Mouse (Mus musculus) layer of hippocampus, adult 9-11 months (tissue): ENCODE measurements around the gene Kcnip3.

Experiments
- DNase-seq: peaks from one replicate; pipeline ENCODE4 v3.0.0; 2022

Kcnip3 gene

DNA sequence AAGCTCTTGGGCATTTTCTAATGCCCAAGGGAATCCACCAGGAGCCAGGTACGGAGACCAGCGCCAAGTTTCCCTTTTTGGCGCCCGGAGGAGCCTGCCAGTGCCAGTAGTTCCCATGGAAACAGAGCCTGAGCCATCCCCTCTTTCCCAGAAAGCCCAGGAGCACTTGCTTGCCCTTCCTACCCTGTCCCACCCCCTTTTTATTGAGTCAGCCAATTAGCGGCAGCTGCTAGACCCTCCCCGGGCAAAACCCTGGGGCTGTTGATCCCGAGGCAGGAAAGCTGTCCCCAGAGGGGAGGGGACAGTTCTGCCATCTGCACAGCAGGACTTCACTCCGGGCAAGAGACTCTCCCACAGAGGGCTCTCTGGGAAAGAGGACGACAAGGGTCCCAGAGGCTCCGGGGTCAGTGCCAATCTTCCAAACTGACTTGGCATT is at the start of gene Kcnip3:
TSS of gene Kcnip3 (minus strand) at position 89 of the 436 bp plus-strand sequence.
- peak; percentile 85 for DNase-seq

DNA sequence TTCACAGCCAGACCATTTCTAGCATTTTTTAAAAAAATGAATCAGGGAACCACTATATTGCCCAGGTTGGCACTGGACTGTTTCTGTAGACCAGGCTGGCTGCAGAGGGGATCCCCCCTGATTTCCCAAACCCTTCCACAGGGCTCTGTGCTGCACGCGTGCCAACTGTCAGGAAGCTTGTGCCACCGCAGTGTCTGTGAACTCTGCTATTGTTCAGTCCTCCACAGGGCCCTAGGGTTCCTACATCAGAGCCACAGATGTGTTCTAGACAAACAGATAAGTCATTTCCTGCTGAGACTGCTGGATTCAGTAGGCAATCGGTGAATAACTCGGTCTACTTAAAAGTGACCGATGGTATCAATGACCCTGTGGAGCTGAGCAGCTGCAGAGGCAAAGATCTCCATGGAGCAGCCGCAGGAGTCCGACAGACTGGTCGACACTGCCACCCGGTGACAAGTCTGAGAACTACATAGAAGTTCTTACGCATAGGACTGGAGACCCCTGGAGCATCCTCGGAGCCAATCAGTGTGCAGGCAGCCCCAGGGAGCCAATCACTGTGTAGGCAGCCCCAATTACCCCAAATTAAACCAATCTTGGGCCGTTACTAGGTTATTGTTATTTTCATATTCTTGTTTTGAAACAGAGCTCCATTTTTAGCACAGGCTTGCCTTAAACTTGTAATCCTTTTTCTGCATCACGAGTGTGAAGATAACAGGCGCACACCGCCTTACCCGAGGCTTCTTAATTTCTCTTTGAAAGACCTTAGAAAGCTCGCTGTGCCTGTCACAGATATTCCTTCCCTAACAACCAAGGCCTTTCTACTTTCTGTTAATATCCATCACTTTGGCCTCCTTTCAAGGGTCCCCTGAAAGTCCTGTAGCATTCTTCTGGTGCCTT is 37.4 kb upstream of the Kcnip3 start:
- DNase-seq: peak; percentile 95

DNA sequence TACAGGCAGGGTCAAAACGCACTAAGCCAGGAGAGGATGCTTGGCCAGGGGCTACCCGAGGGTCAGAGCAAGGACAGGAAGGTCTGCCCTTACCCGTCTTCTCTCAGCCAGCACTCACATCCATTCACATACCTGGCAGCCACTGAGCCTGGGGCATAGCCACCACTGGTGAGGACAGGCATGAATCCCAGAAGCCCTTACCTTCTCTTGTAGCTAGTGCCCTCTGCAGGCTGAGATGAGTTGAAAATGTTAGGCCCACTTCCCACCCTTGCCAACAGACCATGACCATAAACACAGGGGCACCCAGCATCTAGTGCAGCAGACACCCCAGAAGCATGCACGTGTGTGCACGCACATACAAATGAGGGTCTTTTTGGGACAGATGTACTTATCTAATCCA is 29.2 kb upstream of the Kcnip3 start:
- DNase-seq: no peak

DNA sequence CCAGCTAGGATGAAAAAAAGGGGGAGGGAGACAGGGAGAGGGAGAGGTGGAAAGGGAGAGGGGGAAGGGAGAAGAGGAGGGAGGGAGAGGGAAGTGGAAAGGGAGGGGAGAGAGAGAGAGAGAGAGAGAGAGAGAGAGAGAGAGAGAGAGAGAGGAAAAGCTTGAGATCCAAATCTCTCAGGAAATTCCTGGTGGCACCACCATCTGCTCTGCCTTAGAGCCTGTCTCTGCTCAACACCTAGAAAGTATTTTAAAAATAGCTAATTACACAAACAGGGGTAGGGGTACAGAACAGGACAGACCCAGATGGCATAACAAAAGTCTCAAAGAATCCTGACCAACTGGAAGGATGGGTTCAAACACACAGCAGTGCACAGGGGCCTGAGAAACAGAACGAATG is 28.6 kb upstream of the Kcnip3 start:
- DNase-seq: no peak

DNA sequence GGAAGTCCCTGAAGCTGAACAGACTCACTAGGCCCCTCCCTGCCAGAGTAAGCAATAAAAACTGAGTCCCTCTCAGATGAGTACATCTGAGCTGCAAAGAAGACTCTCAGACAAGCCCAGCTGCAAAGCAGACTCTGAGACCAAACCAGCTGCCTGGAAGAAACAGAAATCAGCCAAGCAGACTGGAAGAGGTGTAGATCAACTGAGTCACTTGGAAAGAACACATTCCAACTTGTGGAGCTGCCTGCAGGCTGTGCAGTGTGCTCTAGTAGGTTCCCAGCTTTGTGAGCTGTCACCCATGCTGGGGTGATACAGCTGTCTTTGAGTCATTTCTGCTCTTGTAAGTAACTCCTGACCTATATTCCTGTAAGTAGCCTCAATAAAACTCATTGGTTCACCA is 27.8 kb upstream of the Kcnip3 start:
- no peak for DNase-seq

DNA sequence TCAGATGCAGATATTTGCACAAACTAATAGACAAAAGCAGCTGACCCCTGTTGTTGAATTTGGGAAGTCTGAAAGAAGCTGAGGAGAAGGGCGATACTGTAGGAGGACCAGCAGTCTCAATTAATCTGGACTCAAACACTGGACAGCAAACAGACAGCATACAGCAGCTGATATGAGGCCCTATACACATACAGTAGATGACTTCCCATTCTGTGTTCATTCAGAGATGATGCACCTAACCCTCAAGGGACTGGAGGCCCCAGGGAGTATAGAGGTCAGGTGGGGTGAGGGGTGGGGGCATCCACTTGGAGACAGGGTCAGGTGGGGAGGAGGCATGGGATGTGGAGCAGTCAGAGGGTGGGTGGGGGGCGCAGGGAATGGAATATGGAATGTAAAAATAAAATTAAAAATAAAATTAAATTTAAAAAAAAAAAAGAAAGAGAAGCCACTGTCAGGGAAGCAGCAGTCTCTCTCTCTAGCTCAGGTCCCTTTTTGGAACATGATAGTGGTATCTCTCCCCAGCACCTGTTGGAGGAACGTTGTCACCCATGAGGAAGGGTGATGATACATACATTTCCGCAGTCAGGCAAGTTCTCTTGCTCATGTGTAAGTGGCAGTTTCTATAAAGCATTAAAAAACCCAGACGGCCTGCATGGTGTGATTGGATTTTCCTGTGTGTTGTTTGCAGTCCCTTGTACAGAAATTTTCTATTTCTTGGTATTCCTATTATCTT is 26.6 kb upstream of the Kcnip3 start:
- no peak for DNase-seq

DNA sequence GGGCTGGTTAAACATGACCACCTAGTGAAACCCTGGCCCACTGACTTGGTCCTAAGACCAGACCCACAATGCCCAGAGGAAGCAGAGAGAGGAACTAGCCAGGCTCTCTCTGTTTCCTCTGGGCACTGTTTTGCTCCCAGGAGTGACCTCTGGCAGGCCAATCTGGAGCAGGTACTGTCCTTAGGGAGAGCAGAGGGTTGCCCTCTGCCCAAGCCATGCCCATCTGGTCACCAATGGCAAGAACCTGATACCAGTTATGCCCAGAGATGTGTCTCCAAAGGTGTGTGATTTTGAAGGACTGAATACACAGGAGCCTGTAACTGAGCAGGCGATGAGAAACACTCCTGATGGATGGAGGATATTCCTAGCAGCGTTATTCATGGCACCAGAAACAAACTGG is 19.8 kb upstream of the Kcnip3 start:
- no peak for DNase-seq

DNA sequence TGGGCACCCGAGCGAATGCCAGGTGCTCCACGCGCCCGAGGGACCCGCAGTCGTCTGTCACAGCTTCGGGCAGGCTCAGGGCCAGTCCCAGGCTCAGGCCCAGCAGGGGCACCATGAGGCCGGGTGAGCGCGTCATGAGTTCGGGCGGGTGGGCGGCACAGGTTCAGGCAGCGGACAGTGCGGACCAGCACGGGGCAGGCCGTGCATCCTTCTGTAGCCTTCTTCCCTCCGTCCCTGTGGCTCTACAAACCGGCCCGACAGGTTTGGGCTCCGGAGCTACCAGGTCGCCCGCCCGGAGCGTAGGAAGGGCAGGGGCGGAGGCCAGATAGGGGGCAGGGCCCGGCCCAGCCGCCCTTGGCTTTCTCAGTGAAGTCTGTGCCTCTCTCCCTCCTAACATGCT is 19.3 kb upstream of the Kcnip3 start, which contains the start of gene Prom2:
TSS of gene Prom2 (minus strand) at position 283 of the 400 bp plus-strand sequence.
- no peak for DNase-seq

DNA sequence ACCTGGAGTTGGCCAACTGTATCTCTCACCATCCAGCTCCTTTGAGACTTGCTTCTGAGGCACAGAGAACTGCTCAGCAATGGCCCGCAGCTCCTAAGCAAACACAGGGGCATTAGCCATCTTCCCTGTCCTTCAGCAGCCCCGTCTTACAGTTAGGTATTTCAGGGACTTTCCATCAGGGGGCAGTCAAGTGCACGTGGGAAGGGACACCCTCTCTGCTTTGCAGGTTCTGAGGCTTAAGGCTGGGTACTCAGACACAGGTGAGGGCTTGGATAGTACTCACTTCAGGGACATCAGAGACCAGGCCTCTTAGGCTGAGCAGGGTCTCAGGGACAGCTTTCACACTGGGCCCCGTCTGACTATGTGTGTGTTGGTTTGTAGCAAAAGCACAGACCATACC is 17.6 kb upstream of the Kcnip3 start:
- no peak for DNase-seq

DNA sequence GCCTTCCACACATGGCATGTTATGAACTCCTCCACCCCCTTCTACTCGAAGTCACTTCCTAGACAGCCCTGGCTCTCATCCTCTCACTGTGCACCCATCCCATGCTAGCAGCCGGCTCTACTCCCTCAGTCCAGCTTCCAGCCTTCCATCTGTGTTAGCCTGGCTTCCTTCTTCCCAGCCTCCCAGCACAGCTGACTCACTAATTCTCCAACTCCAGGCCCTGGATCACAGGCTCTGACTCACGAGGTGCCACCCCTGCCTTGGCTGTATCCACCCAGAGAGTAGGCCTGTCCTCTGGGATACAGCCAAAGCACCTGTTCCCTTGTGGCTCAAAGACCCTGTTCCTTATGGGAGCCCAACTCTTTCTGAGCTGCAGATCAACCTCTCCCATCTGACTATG is 15.7 kb upstream of the Kcnip3 start:
- DNase-seq: peak; percentile 80

DNA sequence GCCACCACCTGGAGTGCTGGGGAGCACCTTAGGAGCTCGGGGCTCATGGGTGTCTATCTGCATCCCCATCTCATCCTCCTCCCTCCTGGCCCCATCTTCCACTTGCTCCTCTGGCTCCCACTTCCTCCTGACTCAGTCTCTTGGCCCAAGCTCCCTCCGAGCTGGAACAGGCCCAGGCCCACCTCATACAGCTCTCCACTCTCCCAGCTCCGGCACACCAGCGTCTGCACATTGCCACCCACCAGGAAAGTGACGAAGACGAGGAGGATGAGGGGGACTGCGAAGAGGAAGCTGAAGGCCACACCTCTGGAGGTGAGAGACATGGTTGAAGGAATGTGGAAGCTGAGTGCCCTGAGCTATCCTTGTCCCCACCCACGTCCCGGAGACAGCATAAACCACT is 13.5 kb upstream of the Kcnip3 start:
- DNase-seq: no peak

DNA sequence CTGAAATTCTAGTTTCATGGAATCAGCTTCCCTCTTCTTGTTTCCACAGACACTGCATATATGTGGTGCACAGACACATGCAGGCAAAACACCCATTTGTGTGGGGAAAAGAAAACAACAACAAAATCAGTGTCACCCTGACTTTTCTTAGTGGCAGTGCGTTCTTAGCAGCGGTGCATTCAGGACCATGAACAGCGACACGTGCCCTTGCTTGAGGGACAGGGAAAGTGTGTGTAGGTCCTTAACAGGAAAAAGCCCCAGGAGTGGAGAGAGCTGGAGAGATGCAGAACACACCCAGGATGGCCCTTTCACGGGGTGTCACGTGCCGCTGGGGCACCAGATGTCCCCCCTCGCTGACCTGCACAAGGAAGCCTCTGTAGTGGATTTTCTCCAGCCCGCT is 10.5 kb upstream of the Kcnip3 start:
- DNase-seq: no peak

DNA sequence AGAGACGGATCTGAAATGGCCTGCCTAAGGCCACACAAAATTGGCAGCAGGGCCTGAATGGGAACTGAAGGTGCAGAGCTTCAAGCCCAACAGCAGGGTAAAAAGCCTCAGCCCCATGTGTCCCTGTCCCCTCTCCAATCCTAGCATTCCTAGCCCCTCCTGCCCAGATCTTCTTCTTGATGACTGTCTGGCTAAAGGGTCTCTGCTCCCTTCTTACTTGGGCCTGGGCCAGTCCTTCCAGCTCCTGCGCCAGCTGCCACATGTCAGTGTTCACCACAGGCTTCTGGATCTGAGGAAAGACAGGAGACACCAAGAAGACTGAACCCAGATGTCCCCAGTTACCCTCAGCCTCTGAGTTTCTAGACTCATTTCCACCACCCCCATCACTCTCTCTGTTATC is 9.7 kb upstream of the Kcnip3 start:
- no peak for DNase-seq

DNA sequence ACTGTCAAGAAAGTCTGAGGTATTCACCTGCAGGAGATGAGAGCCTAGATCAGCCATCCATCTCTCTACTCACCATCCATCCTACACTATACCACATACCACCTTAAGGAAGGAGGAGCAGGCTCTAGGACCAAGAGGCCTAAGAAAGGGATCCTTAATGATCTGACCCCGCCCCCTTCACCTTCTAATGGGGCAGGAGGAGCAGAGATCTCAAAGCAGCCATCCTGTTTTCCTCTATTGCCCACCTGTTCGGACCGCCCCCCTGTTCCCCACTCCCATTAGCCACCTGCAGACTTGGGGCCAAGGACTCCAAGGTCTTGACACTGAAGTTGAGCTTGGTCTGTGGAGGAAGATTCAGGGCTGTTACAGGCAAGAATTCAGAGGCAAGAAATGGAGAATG is 8.5 kb upstream of the Kcnip3 start:
- no peak for DNase-seq

DNA sequence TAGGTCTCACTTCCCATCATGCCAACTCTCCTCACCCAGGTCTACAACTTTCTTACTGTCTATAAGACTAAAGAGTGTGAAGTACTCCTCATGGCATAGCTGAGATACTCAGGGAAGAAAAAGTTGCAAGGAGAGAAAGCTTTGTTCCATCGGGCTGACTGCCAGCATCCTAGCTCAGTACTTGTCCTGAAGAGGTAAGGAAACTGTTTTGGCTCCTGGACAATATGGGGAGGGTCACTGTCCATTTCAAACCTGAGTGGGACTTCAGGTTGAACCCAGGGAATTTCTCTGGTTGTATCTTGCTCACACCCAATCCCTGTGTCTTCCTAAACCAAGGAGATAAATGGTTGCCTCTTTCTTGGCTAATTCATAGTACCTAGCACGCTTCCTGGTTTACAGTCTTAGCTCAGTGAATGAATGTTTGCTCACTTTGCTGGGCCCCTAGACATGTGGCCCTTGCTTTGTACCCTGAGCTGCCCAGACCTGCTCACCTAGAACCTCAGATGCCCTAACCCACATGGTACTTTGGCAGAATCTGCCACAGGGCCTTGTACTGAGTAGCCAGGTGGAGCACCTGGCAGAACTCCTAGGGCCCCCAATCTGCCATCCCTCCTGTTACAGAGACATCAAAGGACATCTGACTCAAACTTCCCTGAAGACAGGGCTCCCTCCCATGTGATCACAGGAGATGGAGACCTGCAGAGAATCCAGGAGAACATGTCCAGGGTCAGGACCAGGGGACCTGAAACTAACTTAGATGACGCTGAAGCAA is 3.3 kb upstream of the Kcnip3 start:
- no peak for DNase-seq

DNA sequence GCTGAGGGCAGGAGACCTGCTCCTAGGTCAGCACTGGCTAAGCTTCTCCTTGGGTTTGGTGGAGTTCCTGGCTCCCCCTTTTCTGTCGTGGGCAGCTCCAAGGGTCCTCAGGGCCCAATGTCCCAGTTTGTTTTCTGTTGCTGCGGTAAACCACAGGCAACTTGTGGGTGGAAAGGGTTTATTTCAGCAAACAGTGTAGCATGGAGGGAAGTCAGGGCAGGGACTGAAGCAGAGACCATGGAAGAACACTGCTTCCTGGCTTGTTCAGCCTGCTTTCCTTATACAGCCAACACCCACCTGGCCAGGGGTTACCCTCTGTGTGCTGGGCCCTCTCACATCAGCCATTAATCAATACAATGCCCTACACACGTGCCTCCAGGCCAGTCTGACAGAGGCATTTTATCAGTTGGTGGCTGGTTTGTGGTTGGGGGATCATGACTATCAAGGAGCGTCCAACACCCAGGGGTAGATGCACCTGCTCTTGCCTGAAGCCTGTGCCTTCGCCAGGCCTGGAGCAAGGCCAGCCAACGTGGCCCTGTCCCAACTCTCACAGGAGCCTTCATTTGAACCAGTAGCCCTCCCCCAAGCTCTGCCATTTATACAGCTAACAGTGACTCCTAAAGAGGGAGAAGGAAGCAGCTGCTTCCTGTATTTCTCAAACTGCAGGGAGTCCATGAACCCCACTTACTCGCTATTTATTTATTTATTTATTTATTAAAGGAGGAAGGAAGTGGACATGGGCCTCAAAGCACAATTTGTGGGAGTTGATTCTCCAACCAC is 2.2 kb upstream of the Kcnip3 start:
- peak; percentile 66 for DNase-seq

DNA sequence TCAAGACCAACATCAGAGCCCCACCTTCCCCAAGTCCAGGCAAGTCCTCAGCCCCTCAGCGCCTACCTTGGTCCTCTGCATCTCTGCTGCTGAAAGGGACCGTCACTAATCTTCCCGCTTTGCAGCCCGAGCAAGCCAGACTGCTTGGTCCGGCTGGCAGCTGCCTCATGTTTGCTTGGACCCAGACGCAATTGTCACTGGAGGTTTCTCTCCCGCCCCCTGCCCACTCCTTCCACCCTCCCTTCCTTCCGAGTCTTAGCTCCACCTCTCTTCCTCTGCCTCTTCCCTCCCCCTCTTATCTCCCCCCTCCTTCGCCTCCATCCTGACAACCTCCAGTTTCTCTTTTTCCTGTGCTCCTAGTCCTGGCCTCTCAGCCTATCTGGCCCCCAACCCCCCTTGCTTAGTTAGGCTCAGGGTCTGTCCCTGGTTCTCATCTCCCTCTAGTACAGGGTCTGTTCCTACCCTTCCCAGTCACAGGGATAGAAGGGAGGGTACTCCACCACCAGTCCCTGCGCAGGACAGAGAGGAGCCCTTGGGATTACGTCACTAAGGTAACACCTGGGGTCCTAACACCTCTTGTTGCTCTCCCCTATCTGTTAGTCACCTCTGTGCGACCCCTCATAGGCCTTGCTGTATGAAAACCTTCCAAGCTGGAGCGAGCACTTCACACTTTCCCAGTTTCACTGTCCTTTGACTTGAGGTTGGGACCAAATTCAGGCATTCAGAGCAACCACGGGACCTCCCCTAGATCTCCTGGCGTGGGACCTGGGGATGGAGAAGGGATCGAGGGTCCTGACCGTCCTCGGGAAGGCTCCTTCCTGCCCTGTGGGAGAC is 505 bp downstream of the Kcnip3 start:
- DNase-seq: peak; percentile 79

DNA sequence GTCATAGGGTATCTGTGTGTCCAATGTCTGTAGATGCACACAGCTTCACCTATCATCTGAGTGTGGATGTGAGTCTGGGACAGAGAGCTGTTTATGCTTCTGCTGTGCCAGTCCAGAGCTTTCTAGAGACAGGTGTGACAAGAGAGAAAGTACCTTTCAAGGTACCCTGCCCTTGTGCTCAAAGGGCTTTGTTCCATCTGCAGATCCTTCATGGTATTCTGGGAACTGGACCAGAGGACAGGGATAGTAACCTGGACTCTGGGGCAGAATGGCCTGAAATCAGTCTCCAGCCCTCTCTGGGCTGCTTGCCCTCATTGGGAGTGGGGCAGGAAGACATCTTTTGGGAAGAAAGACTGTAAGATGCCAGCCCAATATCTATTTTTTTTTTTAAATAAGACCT is 1.8 kb downstream of the Kcnip3 start:
- DNase-seq: no peak

DNA sequence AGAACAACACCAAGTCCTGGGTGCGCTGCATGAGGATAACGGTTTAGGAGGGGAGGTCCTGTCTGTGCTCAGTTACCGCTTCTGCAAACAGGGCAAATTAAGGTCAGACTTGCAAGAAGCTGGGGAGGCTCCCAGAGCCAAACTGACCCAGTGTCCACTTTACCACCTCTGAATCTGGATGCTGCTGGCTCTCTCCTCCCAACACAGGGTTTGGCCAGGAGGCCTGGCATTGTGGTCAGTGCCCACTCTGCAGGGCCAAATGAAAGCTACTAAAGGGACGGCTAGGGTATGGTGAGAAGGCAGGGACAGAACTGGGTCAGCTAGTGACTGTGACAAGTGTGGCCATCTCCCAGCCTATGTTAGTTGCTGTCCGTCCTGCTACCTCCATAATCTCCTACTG is 2.6 kb downstream of the Kcnip3 start:
- no peak for DNase-seq

DNA sequence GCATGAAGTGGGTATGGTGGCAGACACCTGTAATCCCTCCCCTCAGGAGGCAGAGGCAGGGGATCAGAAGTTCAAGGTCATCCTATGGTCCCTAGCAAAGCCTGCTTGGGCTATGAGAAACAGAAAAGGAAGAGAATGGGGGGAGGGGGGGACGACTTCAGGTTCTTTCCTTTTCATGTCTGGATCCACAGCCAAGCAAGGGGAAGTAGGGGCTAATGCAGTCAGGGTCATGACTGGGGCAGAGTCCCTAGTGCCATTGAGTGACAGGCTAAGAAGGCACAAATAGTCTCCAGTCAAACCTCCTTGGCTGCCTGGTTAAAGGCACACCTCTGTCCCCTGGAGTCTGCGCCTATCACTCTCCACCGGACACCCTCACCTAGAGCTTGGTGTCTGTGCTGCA is 3.1 kb downstream of the Kcnip3 start:
- no peak for DNase-seq

DNA sequence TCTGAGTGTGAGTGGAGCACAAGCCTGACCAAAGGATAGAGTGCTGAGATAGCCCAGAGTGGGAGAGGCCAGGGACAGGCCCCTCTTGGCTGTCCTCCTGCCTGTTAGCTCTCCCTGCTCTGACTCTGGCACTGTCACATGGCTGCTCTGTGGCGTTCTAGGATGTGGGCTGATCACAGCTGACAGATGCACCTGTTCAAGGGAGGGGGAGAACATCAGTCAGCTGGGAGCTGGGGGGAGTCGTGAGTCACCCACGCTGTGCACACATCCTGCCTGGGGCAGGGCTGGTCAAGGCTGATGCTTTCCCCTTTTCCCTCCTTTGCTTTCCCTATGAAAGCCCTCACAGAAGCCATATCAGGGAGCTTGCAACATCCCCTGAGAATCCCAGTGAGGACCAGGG is 3.6 kb downstream of the Kcnip3 start:
- DNase-seq: peak; percentile 74

DNA sequence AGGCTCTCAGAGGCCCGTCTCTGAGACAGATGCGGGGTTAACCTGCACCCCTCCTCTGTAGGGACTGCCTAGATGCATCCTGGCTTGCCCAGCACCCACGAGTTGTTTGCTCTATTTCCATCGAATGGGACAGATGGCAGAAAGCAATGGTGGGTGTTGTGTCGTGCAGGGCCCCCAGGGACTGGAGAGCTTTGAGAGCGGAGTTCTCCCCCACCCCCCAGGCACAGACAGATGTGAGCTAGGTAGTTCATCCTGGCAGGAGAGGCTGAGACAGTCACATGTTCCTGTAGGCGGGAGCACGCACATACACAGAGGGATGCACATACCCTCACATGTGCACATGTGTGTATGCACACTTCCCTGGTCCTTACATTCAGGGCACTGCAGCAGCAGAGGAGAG is 4.8 kb downstream of the Kcnip3 start:
- DNase-seq: peak; percentile 87
